Mouse (Mus musculus): ENCODE measurements around the gene Ubac2.

- no peak for TF ChIP-seq CTCF (IDR thresholded peaks at IDR 0.05; ENCODE audit: insufficient read depth, low read length)
- TF ChIP-seq POLR2A (IDR thresholded peaks at IDR 0.05; ENCODE audit: borderline replicate concordance, extremely low read depth, low read depth, low read length), result no peak
These were observed 49.0 kb downstream of the Ubac2 start for GRCm38 (mm10) chr14:121927451-121927850.

Data from lung, adult 2 months (tissue).